13 mouse cellular contexts compared by ENCODE assay signal in genomic region chr4:154962683-154963082, GRCm38 (mm10). TPM values are rescaled to one million over a fixed set of nuclear protein-coding genes. Genes with fewer than 3 reads are reported as not detected.
DNase-seq lines count a peak whose midpoint lies in the region; ATAC-seq and TF ChIP-seq lines count a peak whose summit lies in the region.
"Had no signal": no experiment of that assay in that cellular context is flagged by ENCODE, and none has a peak within 500 bp of the region (broad histone marks: within the 10 kb centered on the region; RNA-seq: fewer than 3 reads in every experiment).

No protein-coding gene starts in this region.

- no peak for DNase-seq in hindbrain, embryonic 10.5 days (ENCODE audit: low spot score)
- DNase-seq in c-Kit-positive CD71-positive TER-119-positive erythroid progenitor cells, embryonic 14.5 days (ENCODE audit: low spot score) = no peak
- DNase-seq in heart, adult 2 months = no peak
- DNase-seq: adrenal gland, postnatal 10 days; kidney, adult 9 months had no signal

- no peak overlapping the region for H3K27ac ChIP-seq in intestine, embryonic 15.5 days
- H3K27ac ChIP-seq in intestine, embryonic 16.5 days (ENCODE audit: low read length) = no peak overlapping the region
- H3K27ac ChIP-seq in embryonic facial prominence, embryonic 12.5 days = 0 out of 2 replicates have a peak overlapping the region, but pooled peaks have one; percentile 4
- H3K27ac ChIP-seq in hindbrain, embryonic 10.5 days = peak overlapping the region; percentile 97
- H3K27ac ChIP-seq in midbrain, embryonic 16.5 days (ENCODE audit: low read length) = peak overlapping the region; percentile 92
- no peak overlapping the region for H3K27ac ChIP-seq in heart, adult 2 months
- H3K27ac ChIP-seq: heart, embryonic 15.5 days; liver, embryonic 15.5 days had no signal

- TF ChIP-seq CTCF in heart, adult 2 months (IDR thresholded peaks at IDR 0.05) = no peak

- no peak for TF ChIP-seq EP300 in heart, adult 2 months (IDR thresholded peaks at IDR 0.05; ENCODE audit: insufficient read depth, low read depth, low read length)

- no peak overlapping the region for H3K9ac ChIP-seq in intestine, embryonic 15.5 days
- H3K9ac ChIP-seq in intestine, embryonic 16.5 days (ENCODE audit: low read depth, low read length) = no peak overlapping the region
- H3K9ac ChIP-seq in embryonic facial prominence, embryonic 12.5 days = peak overlapping the region; percentile 27; the same call in 1 of the 2 replicates
- H3K9ac ChIP-seq in midbrain, embryonic 16.5 days (ENCODE audit: low read depth, low read length) = peak overlapping the region; percentile 90
- H3K9ac ChIP-seq in heart, adult 2 months (ENCODE audit: low read depth, low read length) = no peak overlapping the region
- H3K9ac ChIP-seq: heart, embryonic 15.5 days; liver, embryonic 15.5 days had no signal

- intact Hi-C loops in heart, adult 2 months (cut with DNase I) = no loop called here

- H3K4me1 ChIP-seq in intestine, embryonic 15.5 days (replicated peaks) = peaks cover 49% of the 10 kb centered on the region
- peaks cover 48% of the 10 kb centered on the region for H3K4me1 ChIP-seq in intestine, embryonic 16.5 days (ENCODE audit: control insufficient read depth, insufficient read depth, low read length)
- H3K4me1 ChIP-seq in embryonic facial prominence, embryonic 12.5 days = peaks cover 55% of the 10 kb centered on the region
- peaks cover 90% of the 10 kb centered on the region for H3K4me1 ChIP-seq in hindbrain, embryonic 10.5 days (replicated peaks)
- H3K4me1 ChIP-seq in midbrain, embryonic 16.5 days (ENCODE audit: control insufficient read depth, insufficient read depth, low read length) = peaks cover 62% of the 10 kb centered on the region
- H3K4me1 ChIP-seq in heart, adult 2 months (ENCODE audit: control insufficient read depth, insufficient read depth, low read length) = peaks cover 15% of the 10 kb centered on the region

- H3K9me3 ChIP-seq in intestine, embryonic 15.5 days = no peaks in the 10 kb centered on the region
- H3K9me3 ChIP-seq in intestine, embryonic 16.5 days (ENCODE audit: control insufficient read depth, low read length) = no peaks in the 10 kb centered on the region
- no peaks in the 10 kb centered on the region for H3K9me3 ChIP-seq in embryonic facial prominence, embryonic 12.5 days
- no peaks in the 10 kb centered on the region for H3K9me3 ChIP-seq in hindbrain, embryonic 10.5 days
- H3K9me3 ChIP-seq in midbrain, embryonic 16.5 days (replicated peaks; ENCODE audit: control insufficient read depth, low read length, poor library complexity, severe bottlenecking) = no peaks in the 10 kb centered on the region
- H3K9me3 ChIP-seq: heart, embryonic 15.5 days; liver, embryonic 15.5 days had no signal

- H3K36me3 ChIP-seq in intestine, embryonic 15.5 days = no peaks in the 10 kb centered on the region; the same call in 1 of the 2 replicates
- H3K36me3 ChIP-seq in intestine, embryonic 16.5 days (ENCODE audit: control insufficient read depth, insufficient read depth, low read length) = no peaks in the 10 kb centered on the region
- H3K36me3 ChIP-seq in embryonic facial prominence, embryonic 12.5 days = no peaks in the 10 kb centered on the region
- peaks cover 37% of the 10 kb centered on the region for H3K36me3 ChIP-seq in hindbrain, embryonic 10.5 days
- no peaks in the 10 kb centered on the region for H3K36me3 ChIP-seq in midbrain, embryonic 16.5 days (ENCODE audit: control insufficient read depth, insufficient read depth, low read length)
- no peaks in the 10 kb centered on the region for H3K36me3 ChIP-seq in heart, adult 2 months (ENCODE audit: control insufficient read depth, insufficient read depth, low read length)

- H3K4me2 ChIP-seq in intestine, embryonic 15.5 days (replicated peaks) = peak overlapping the region; percentile 74; the same call in 1 of the 2 replicates
- H3K4me2 ChIP-seq in intestine, embryonic 16.5 days (ENCODE audit: low read depth, low read length) = no peak overlapping the region
- peak overlapping the region; percentile 77 for H3K4me2 ChIP-seq in embryonic facial prominence, embryonic 12.5 days (replicated peaks)
- peak overlapping the region; percentile 90 for H3K4me2 ChIP-seq in midbrain, embryonic 16.5 days (ENCODE audit: low read length)

- 77% methylated on average over 7 of the region's 7 CpGs for WGBS in intestine, embryonic 15.5 days
- 80% methylated on average over 7 of the region's 7 CpGs for WGBS in intestine, embryonic 16.5 days
- 76% methylated on average over 7 of the region's 7 CpGs for WGBS in embryonic facial prominence, embryonic 12.5 days
- 57% methylated on average over 7 of the region's 7 CpGs for WGBS in hindbrain, embryonic 10.5 days
- WGBS in midbrain, embryonic 16.5 days = 30% methylated on average over 7 of the region's 7 CpGs
- WGBS in heart, adult 2 months = 98% methylated on average over 7 of the region's 7 CpGs

- no peak overlapping the region for H3K4me3 ChIP-seq in intestine, embryonic 15.5 days (replicated peaks)
- H3K4me3 ChIP-seq in intestine, embryonic 16.5 days (ENCODE audit: low read length) = no peak overlapping the region
- peak overlapping the region; percentile 44 for H3K4me3 ChIP-seq in embryonic facial prominence, embryonic 12.5 days
- H3K4me3 ChIP-seq in hindbrain, embryonic 10.5 days = peak overlapping the region; percentile 91
- peak overlapping the region; percentile 80 for H3K4me3 ChIP-seq in midbrain, embryonic 16.5 days (ENCODE audit: low read depth, low read length)
- H3K4me3 ChIP-seq in heart, adult 2 months = no peak overlapping the region
- H3K4me3 ChIP-seq: heart, embryonic 15.5 days had no signal

- no peak for TF ChIP-seq POLR2A in heart, adult 2 months (IDR thresholded peaks at IDR 0.05; ENCODE audit: insufficient read depth, low read depth, low read length)

- ATAC-seq in intestine, embryonic 15.5 days = no peak
- no peak for ATAC-seq in intestine, embryonic 16.5 days
- ATAC-seq in embryonic facial prominence, embryonic 12.5 days (ENCODE audit: insufficient number of reproducible peaks, insufficient read depth, low FRiP score, low TSS enrichment) = no peak
- no peak for ATAC-seq in midbrain, embryonic 16.5 days
- ATAC-seq in erythroblast, adult 5-6 weeks (replicated peaks; ENCODE audit: low FRiP score, poor library complexity, severe bottlenecking) = no peak

- no peaks in the 10 kb centered on the region; the same call in 1 of the 2 replicates for H3K79me2 ChIP-seq in heart, adult 2 months (replicated peaks; ENCODE audit: control insufficient read depth, insufficient read depth, low read length)

- peaks cover 59% of the 10 kb centered on the region for H3K27me3 ChIP-seq in intestine, embryonic 15.5 days (replicated peaks)
- H3K27me3 ChIP-seq in intestine, embryonic 16.5 days (replicated peaks; ENCODE audit: control insufficient read depth, insufficient read depth, low read length) = peaks cover 56% of the 10 kb centered on the region
- H3K27me3 ChIP-seq in embryonic facial prominence, embryonic 12.5 days = peaks cover 53% of the 10 kb centered on the region
- H3K27me3 ChIP-seq in hindbrain, embryonic 10.5 days (ENCODE audit: insufficient read depth, poor library complexity, severe bottlenecking) = peaks cover 58% of the 10 kb centered on the region
- peaks cover 4% of the 10 kb centered on the region; the same call in 1 of the 2 replicates for H3K27me3 ChIP-seq in midbrain, embryonic 16.5 days (ENCODE audit: control insufficient read depth, insufficient read depth, low read depth, low read length)
- H3K27me3 ChIP-seq in heart, adult 2 months (ENCODE audit: control insufficient read depth, insufficient read depth, low read length) = peaks cover 9% of the 10 kb centered on the region

RNA-seq across cellular contexts. Expression of gene Pank4, which starts 1.2 kb away (rescaled TPM):
- polyA plus RNA-seq in intestine, embryonic 15.5 days (2015; fragmentation: Nextera tagmentation; extraction: Ambion mirVana) = 34.2 and 36.1 TPM in 2 replicates
- polyA plus RNA-seq in intestine, embryonic 16.5 days (2015; fragmentation: Nextera tagmentation; extraction: Ambion mirVana) = 32.4 and 34.2 TPM in 2 replicates
- 56.0 and 62.2 TPM in 2 replicates for polyA plus RNA-seq in embryonic facial prominence, embryonic 12.5 days (2016; fragmentation: Nextera tagmentation; extraction: Ambion mirVana)
- 39.9 and 46.5 TPM in 2 replicates for polyA plus RNA-seq in hindbrain, embryonic 10.5 days (2016; fragmentation: Nextera tagmentation; extraction: Ambion mirVana)
- 42.1 and 45.5 TPM in 2 replicates for polyA plus RNA-seq in midbrain, embryonic 16.5 days (2015; fragmentation: Nextera tagmentation; extraction: Ambion mirVana)
- 10 to 100 TPM; 40.7 to 43.9 TPM for total RNA-seq in heart, adult 2 months (2021)
- polyA plus RNA-seq in heart, adult 2 months (2012; rRNA removed) = 59.6 and 81.2 TPM in 2 replicates
- 11.7 and 19.6 TPM in 2 replicates for total RNA-seq in erythroblast, adult 5-6 weeks (2015; ENCODE audit: low replicate concordance)
- total RNA-seq in erythroblast, adult 5-6 weeks (2017; ENCODE audit: low replicate concordance) = 11.1 and 11.2 TPM in 2 replicates

RNA-seq across cellular contexts. Expression of gene Hes5, which starts 2.0 kb away (rescaled TPM):
- polyA plus RNA-seq in intestine, embryonic 15.5 days (2015; fragmentation: Nextera tagmentation; extraction: Ambion mirVana) = 1.8 and 2.5 TPM in 2 replicates
- 1.3 and 1.4 TPM in 2 replicates for polyA plus RNA-seq in intestine, embryonic 16.5 days (2015; fragmentation: Nextera tagmentation; extraction: Ambion mirVana)
- polyA plus RNA-seq in embryonic facial prominence, embryonic 12.5 days (2016; fragmentation: Nextera tagmentation; extraction: Ambion mirVana) = 29.6 and 37.3 TPM in 2 replicates
- 534 and 601 TPM in 2 replicates for polyA plus RNA-seq in hindbrain, embryonic 10.5 days (2016; fragmentation: Nextera tagmentation; extraction: Ambion mirVana)
- polyA plus RNA-seq in midbrain, embryonic 16.5 days (2015; fragmentation: Nextera tagmentation; extraction: Ambion mirVana) = 107 and 135 TPM in 2 replicates
- total RNA-seq in heart, adult 2 months (2021) = not detected
- 0.10 TPM in 1 of 2 replicates, not detected in the other for polyA plus RNA-seq in heart, adult 2 months (2012; rRNA removed)
- not detected in 2 replicates for total RNA-seq in erythroblast, adult 5-6 weeks (2015; ENCODE audit: low replicate concordance)
- not detected in 2 replicates for total RNA-seq in erythroblast, adult 5-6 weeks (2017; ENCODE audit: low replicate concordance)
- polyA plus RNA-seq: C2C12 had no signal

RNA-seq across cellular contexts. Expression of gene Tnfrsf14, which starts 34.3 kb away (rescaled TPM):
- polyA plus RNA-seq in intestine, embryonic 15.5 days (2015; fragmentation: Nextera tagmentation; extraction: Ambion mirVana) = 3.0 and 3.6 TPM in 2 replicates
- polyA plus RNA-seq in intestine, embryonic 16.5 days (2015; fragmentation: Nextera tagmentation; extraction: Ambion mirVana) = 2.3 and 3.5 TPM in 2 replicates
- 1.2 TPM in 2 replicates for polyA plus RNA-seq in embryonic facial prominence, embryonic 12.5 days (2016; fragmentation: Nextera tagmentation; extraction: Ambion mirVana)
- polyA plus RNA-seq in hindbrain, embryonic 10.5 days (2016; fragmentation: Nextera tagmentation; extraction: Ambion mirVana) = 0.43 and 0.87 TPM in 2 replicates
- 0.42 TPM in 1 of 2 replicates, not detected in the other for polyA plus RNA-seq in midbrain, embryonic 16.5 days (2015; fragmentation: Nextera tagmentation; extraction: Ambion mirVana)
- total RNA-seq in heart, adult 2 months (2021) = 1 to 10 TPM; 6.1 to 7.0 TPM
- 16.1 and 18.8 TPM in 2 replicates for polyA plus RNA-seq in heart, adult 2 months (2012; rRNA removed)
- total RNA-seq in erythroblast, adult 5-6 weeks (2015; ENCODE audit: low replicate concordance) = 634 and 677 TPM in 2 replicates
- 775 and 846 TPM in 2 replicates for total RNA-seq in erythroblast, adult 5-6 weeks (2017; ENCODE audit: low replicate concordance)

Comparison
In these comparisons a context has a peak if more than half of its experiments do, and no peak if none do; other contexts are left out.
1. H3K27ac ChIP-seq: peak in embryonic facial prominence, embryonic 12.5 days (single experiment), hindbrain, embryonic 10.5 days (single experiment) and midbrain, embryonic 16.5 days (single experiment); none in intestine, embryonic 15.5 days (single experiment), intestine, embryonic 16.5 days (single experiment) and heart, adult 2 months (single experiment).
2. H3K4me3 ChIP-seq: peak in embryonic facial prominence, embryonic 12.5 days (single experiment), hindbrain, embryonic 10.5 days (single experiment) and midbrain, embryonic 16.5 days (single experiment); none in intestine, embryonic 15.5 days (single experiment), intestine, embryonic 16.5 days (single experiment) and heart, adult 2 months (single experiment).
3. H3K9ac ChIP-seq: peak in embryonic facial prominence, embryonic 12.5 days (single experiment) and midbrain, embryonic 16.5 days (single experiment); none in intestine, embryonic 15.5 days (single experiment), intestine, embryonic 16.5 days (single experiment) and heart, adult 2 months (single experiment).